8 mouse cellular contexts compared by ENCODE assay signal in the genomic region with DNA sequence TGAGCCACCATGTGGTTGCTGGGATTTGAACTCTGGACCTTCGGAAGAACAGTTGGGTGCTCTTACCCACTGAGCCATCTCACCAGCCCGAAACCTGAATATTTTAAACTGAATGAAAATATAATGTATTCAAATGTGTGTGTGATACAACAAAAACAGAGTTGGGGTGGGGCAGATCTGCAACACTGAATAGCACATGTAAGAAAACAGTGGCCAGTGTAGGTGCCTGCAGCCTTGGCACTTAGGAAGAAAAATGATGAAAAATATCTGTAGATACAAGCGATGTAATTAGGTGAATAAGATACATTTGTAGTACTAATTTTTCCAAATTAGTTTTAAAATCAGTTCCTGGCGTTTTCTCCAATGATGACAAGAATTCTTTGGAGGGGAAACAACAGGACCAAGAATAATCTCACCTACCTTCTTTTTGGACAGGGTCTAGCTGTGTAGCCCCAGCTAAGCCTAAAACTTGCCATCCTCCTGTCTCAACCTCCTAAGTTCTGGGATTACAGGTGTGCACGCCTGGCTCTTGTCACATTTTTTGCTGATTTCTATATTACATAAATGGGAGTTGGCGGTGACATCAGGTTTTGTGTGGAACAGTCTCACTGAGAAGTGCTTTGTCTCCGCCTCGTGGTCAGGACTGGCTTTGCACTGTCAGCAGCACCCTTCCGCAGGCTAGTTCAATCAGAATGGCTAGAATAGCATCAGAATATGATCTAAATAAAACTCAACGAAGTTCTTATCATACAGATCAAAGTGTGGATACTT. TPM values are rescaled to one million over a fixed set of nuclear protein-coding genes. Genes with fewer than 3 reads are reported as not detected.
DNase-seq lines count a peak whose midpoint lies in the region; ATAC-seq lines count a peak whose summit lies in the region.

No protein-coding gene starts in this region.

- H3K4me3 ChIP-seq in embryonic facial prominence, embryonic 14.5 days (ENCODE audit: low read depth, low read length), result no peak overlapping the region
- no peak overlapping the region for H3K4me3 ChIP-seq in heart, embryonic 10.5 days
- no peak overlapping the region for H3K4me3 ChIP-seq in liver, embryonic 12.5 days
- no peak overlapping the region for H3K4me3 ChIP-seq in stomach, embryonic 15.5 days (replicated peaks)

- peak; percentile 78 for ATAC-seq in embryonic facial prominence, embryonic 14.5 days (ENCODE audit: low read depth)
- peak; percentile 71 for ATAC-seq in liver, embryonic 12.5 days
- ATAC-seq in stomach, embryonic 15.5 days (ENCODE audit: insufficient read depth, low FRiP score, low read depth), result 0 out of 2 replicates have a peak, but pooled peaks have one; percentile 39

- peaks cover 5% of the 10 kb centered on the region; the same call in 1 of the 2 replicates for H3K36me3 ChIP-seq in embryonic facial prominence, embryonic 14.5 days (ENCODE audit: control insufficient read depth, insufficient read depth, low read length)
- H3K36me3 ChIP-seq in heart, embryonic 10.5 days, result peaks cover 17% of the 10 kb centered on the region
- peaks cover 19% of the 10 kb centered on the region for H3K36me3 ChIP-seq in liver, embryonic 12.5 days
- peaks cover 3% of the 10 kb centered on the region; the same call in 1 of the 2 replicates for H3K36me3 ChIP-seq in stomach, embryonic 15.5 days

- 35% methylated on average over 10 of the region's 10 CpGs for WGBS in embryonic facial prominence, embryonic 14.5 days
- 30% methylated on average over 10 of the region's 10 CpGs for whole genome bisulfite sequencing in heart, embryonic 10.5 days
- 31% methylated on average over 10 of the region's 10 CpGs for WGBS in liver, embryonic 12.5 days (ENCODE audit: insufficient replicate concordance)
- WGBS in stomach, embryonic 15.5 days, result 32% methylated on average over 10 of the region's 10 CpGs

- no peaks in the 10 kb centered on the region for H3K27me3 ChIP-seq in embryonic facial prominence, embryonic 14.5 days (replicated peaks; ENCODE audit: control insufficient read depth, insufficient read depth, low read length)
- H3K27me3 ChIP-seq in heart, embryonic 10.5 days (ENCODE audit: insufficient read depth, poor library complexity, severe bottlenecking), result no peaks in the 10 kb centered on the region
- 0 out of 2 replicates have a peak, but pooled peaks cover 6% of the 10 kb centered on the region for H3K27me3 ChIP-seq in liver, embryonic 12.5 days (replicated peaks)
- H3K27me3 ChIP-seq in stomach, embryonic 15.5 days (replicated peaks), result no peaks in the 10 kb centered on the region

- H3K4me1 ChIP-seq in embryonic facial prominence, embryonic 14.5 days (ENCODE audit: control insufficient read depth, insufficient read depth, low read length), result no peaks in the 10 kb centered on the region
- H3K4me1 ChIP-seq in heart, embryonic 10.5 days, result peaks cover 8% of the 10 kb centered on the region; the same call in 1 of the 2 replicates
- H3K4me1 ChIP-seq in liver, embryonic 12.5 days, result peaks cover 22% of the 10 kb centered on the region
- H3K4me1 ChIP-seq in stomach, embryonic 15.5 days, result 0 out of 2 replicates have a peak, but pooled peaks cover 5% of the 10 kb centered on the region

- H3K4me2 ChIP-seq in embryonic facial prominence, embryonic 14.5 days (ENCODE audit: low read depth, low read length), result no peak overlapping the region
- no peak overlapping the region for H3K4me2 ChIP-seq in liver, embryonic 12.5 days
- H3K4me2 ChIP-seq in stomach, embryonic 15.5 days, result no peak overlapping the region

- no peaks in the 10 kb centered on the region for H3K9me3 ChIP-seq in embryonic facial prominence, embryonic 14.5 days (ENCODE audit: control insufficient read depth, low read length)
- no peaks in the 10 kb centered on the region for H3K9me3 ChIP-seq in heart, embryonic 10.5 days
- H3K9me3 ChIP-seq in liver, embryonic 12.5 days (replicated peaks), result no peaks in the 10 kb centered on the region
- no peaks in the 10 kb centered on the region for H3K9me3 ChIP-seq in stomach, embryonic 15.5 days

- no peak overlapping the region for H3K27ac ChIP-seq in embryonic facial prominence, embryonic 14.5 days (replicated peaks; ENCODE audit: low read depth, low read length)
- H3K27ac ChIP-seq in heart, embryonic 10.5 days, result no peak overlapping the region
- H3K27ac ChIP-seq in liver, embryonic 12.5 days, result no peak overlapping the region
- H3K27ac ChIP-seq in stomach, embryonic 15.5 days, result no peak overlapping the region

- H3K9ac ChIP-seq in embryonic facial prominence, embryonic 14.5 days (ENCODE audit: low read depth, low read length), result no peak overlapping the region
- H3K9ac ChIP-seq in liver, embryonic 12.5 days, result no peak overlapping the region
- H3K9ac ChIP-seq in stomach, embryonic 15.5 days, result no peak overlapping the region

- DNase-seq in A20 (ENCODE audit: low read depth, low spot score), result peak; percentile 79
- peak; percentile 91 to 92 for DNase-seq in adrenal gland, postnatal 36 days
- DNase-seq in embryonic facial prominence, embryonic 14.5 days (ENCODE audit: low spot score), result peak; percentile 88
- peak; percentile 82 for DNase-seq in heart, embryonic 10.5 days (ENCODE audit: low spot score)
- peak; percentile 93 for DNase-seq in kidney, postnatal 10 days
- peak; percentile 76 for DNase-seq in neural tube, embryonic 10.5 days (ENCODE audit: extremely low spot score, low spot score)

RNA-seq across cellular contexts. Expression of a gene that starts 57.1 kb away (rescaled TPM):
- total RNA-seq in adrenal gland, postnatal 36 days (2021), result 10 to 100 TPM; 12.3 to 24.1 TPM
- polyA plus RNA-seq in embryonic facial prominence, embryonic 14.5 days (2014; fragmentation: Nextera tagmentation; extraction: Ambion mirVana), result 1.5 and 1.9 TPM in 2 replicates
- 2.6 and 3.7 TPM in 2 replicates for polyA plus RNA-seq in heart, embryonic 10.5 days (2016; fragmentation: Nextera tagmentation; extraction: Ambion mirVana)
- 2.6 and 3.2 TPM in 2 replicates for polyA plus RNA-seq in liver, embryonic 12.5 days (2016; fragmentation: Nextera tagmentation; extraction: Ambion mirVana)
- 1.3 and 1.7 TPM in 2 replicates for polyA plus RNA-seq in stomach, embryonic 15.5 days (2015; fragmentation: Nextera tagmentation; extraction: Ambion mirVana)

RNA-seq across cellular contexts. Expression of a gene that starts 58.2 kb away (rescaled TPM):
- 100 to 1,000 TPM; 102 to 116 TPM for total RNA-seq in adrenal gland, postnatal 36 days (2021)
- 96.0 and 102 TPM in 2 replicates for polyA plus RNA-seq in embryonic facial prominence, embryonic 14.5 days (2014; fragmentation: Nextera tagmentation; extraction: Ambion mirVana)
- 79.0 and 95.9 TPM in 2 replicates for polyA plus RNA-seq in heart, embryonic 10.5 days (2016; fragmentation: Nextera tagmentation; extraction: Ambion mirVana)
- polyA plus RNA-seq in liver, embryonic 12.5 days (2016; fragmentation: Nextera tagmentation; extraction: Ambion mirVana), result 159 and 164 TPM in 2 replicates
- 85.6 and 87.6 TPM in 2 replicates for polyA plus RNA-seq in stomach, embryonic 15.5 days (2015; fragmentation: Nextera tagmentation; extraction: Ambion mirVana)
